In genomic region chr2:105430373-105430772, GRCm38 (mm10) we compare ENCODE assay signal across 28 mouse cellular contexts. TPM values are rescaled to one million over a fixed set of nuclear protein-coding genes. Genes with fewer than 3 reads are reported as not detected.
DNase-seq lines count a peak whose midpoint lies in the region; ATAC-seq lines count a peak whose summit lies in the region.
"Had no signal": no experiment of that assay in that cellular context is flagged by ENCODE, and none has a peak within 500 bp of the region (broad histone marks: within the 10 kb centered on the region; RNA-seq: fewer than 3 reads in every experiment).

No protein-coding gene starts in this region.

- no peak overlapping the region for H3K9ac ChIP-seq in liver, embryonic 11.5 days (ENCODE audit: low read depth, low read length)
- H3K9ac ChIP-seq: embryonic facial prominence, embryonic 13.5 days; forebrain, embryonic 15.5 days; heart, embryonic 13.5 days; limb, embryonic 12.5 days; lung, embryonic 15.5 days; midbrain, embryonic 13.5 days; neural tube, embryonic 15.5 days had no signal

- peaks cover 10% of the 10 kb centered on the region for H3K4me1 ChIP-seq in liver, embryonic 11.5 days (replicated peaks; ENCODE audit: control insufficient read depth, insufficient read depth, low read length)
- H3K4me1 ChIP-seq: forebrain, embryonic 15.5 days; midbrain, embryonic 13.5 days; neural tube, embryonic 15.5 days had no signal

- no peaks in the 10 kb centered on the region for H3K27me3 ChIP-seq in liver, embryonic 11.5 days (replicated peaks; ENCODE audit: control insufficient read depth, insufficient read depth, low read length)

- no peaks in the 10 kb centered on the region for H3K9me3 ChIP-seq in liver, embryonic 11.5 days (ENCODE audit: control insufficient read depth, low read length)
- H3K9me3 ChIP-seq: embryonic facial prominence, embryonic 13.5 days; forebrain, embryonic 10.5 days; forebrain, embryonic 15.5 days; heart, embryonic 13.5 days; limb, embryonic 12.5 days; lung, embryonic 15.5 days; megakaryocyte, embryonic 14.5 days; midbrain, embryonic 13.5 days; neural tube, embryonic 15.5 days had no signal

- 50% methylated on average over 5 of the region's 5 CpGs for WGBS in liver, embryonic 11.5 days

- H3K4me3 ChIP-seq in liver, embryonic 11.5 days (ENCODE audit: low read depth, low read length) = no peak overlapping the region
- H3K4me3 ChIP-seq: embryonic facial prominence, embryonic 13.5 days; forebrain, embryonic 10.5 days; forebrain, embryonic 15.5 days; gastrocnemius, adult 2 months; heart, embryonic 13.5 days; limb, embryonic 12.5 days; lung, embryonic 15.5 days; megakaryocyte, embryonic 14.5 days; midbrain, embryonic 13.5 days; neural tube, embryonic 15.5 days had no signal

- H3K27ac ChIP-seq in liver, embryonic 11.5 days (ENCODE audit: low read depth, low read length) = no peak overlapping the region
- H3K27ac ChIP-seq: embryonic facial prominence, embryonic 13.5 days; forebrain, embryonic 10.5 days; forebrain, embryonic 15.5 days; gastrocnemius, adult 2 months; heart, embryonic 13.5 days; limb, embryonic 12.5 days; lung, embryonic 15.5 days; midbrain, embryonic 13.5 days; neural tube, embryonic 15.5 days had no signal

- no peak overlapping the region for H3K4me2 ChIP-seq in liver, embryonic 11.5 days
- H3K4me2 ChIP-seq: embryonic facial prominence, embryonic 13.5 days; forebrain, embryonic 15.5 days; heart, embryonic 13.5 days; limb, embryonic 12.5 days; lung, embryonic 15.5 days; midbrain, embryonic 13.5 days; neural tube, embryonic 15.5 days had no signal

- ATAC-seq in activated CD4-positive, CD25-positive, alpha-beta regulatory T cell, adult 4 months = peak; percentile 79
- ATAC-seq in inflammation-experienced regulatory T-cells, adult 6 months = peak; percentile 76
- peak; percentile 15; the same call in 1 of the 2 replicates for ATAC-seq in neutrophil, adult 5-6 weeks (ENCODE audit: extremely low read depth, insufficient number of reproducible peaks, low FRiP score, poor library complexity, severe bottlenecking)
- ATAC-seq in liver, embryonic 11.5 days (replicated peaks; ENCODE audit: low FRiP score) = no peak
- ATAC-seq: forebrain, embryonic 15.5 days; hindbrain, embryonic 16.5 days; intestine, embryonic 16.5 days; midbrain, embryonic 13.5 days had no signal

- no peaks in the 10 kb centered on the region for H3K36me3 ChIP-seq in liver, embryonic 11.5 days (ENCODE audit: control insufficient read depth, insufficient read depth, low read length)
- H3K36me3 ChIP-seq: embryonic facial prominence, embryonic 13.5 days; forebrain, embryonic 10.5 days; forebrain, embryonic 15.5 days; heart, embryonic 13.5 days; limb, embryonic 12.5 days; lung, embryonic 15.5 days; midbrain, embryonic 13.5 days; neural tube, embryonic 15.5 days had no signal

- peak; percentile 62 for DNase-seq in 416B (ENCODE audit: low read depth)
- DNase-seq in heart, adult 11 months = no peak
- no peak for DNase-seq in neural tube, embryonic 10.5 days (ENCODE audit: extremely low spot score, low spot score)
- DNase-seq in liver, embryonic 11.5 days (ENCODE audit: low spot score) = no peak
- DNase-seq: adrenal gland, postnatal 10 days; cerebellum, adult 8-10 months; cerebellum, postnatal 36 days; gastrocnemius, adult 2 months; gastrocnemius, postnatal 36 days; heart, postnatal 14 days; kidney, adult 9 months; kidney, postnatal 14 days; layer of hippocampus, adult 9-11 months; right cerebral cortex, adult 18-20 months had no signal

RNA-seq across cellular contexts. Expression of gene Rcn1, which starts 31.3 kb away (rescaled TPM):
- 10 to 100 TPM; 10.1 to 11.2 TPM for polyA plus RNA-seq in activated CD4-positive, CD25-positive, alpha-beta regulatory T cell, adult 4 months (2017; shearing (Covaris generic))
- 10 to 100 TPM in 1 of 3 experiments, 1 to 10 TPM in 2; 7.5 to 17.7 (median 8.5) TPM for polyA plus RNA-seq in inflammation-experienced regulatory T-cells, adult 6 months (2017; shearing (Covaris generic))
- total RNA-seq in neutrophil, adult 5-6 weeks (2017) = 4.4 and 5.0 TPM in 2 replicates
- 76.1 and 79.6 TPM in 2 replicates for polyA plus RNA-seq in liver, embryonic 11.5 days (2014; fragmentation: Nextera tagmentation; extraction: Ambion mirVana)
